Mouse (Mus musculus) neutrophil, adult 5-6 weeks (primary cell): ENCODE results near the gene Tecr. TPM values are rescaled to one million over a fixed set of nuclear protein-coding genes. Genes with fewer than 3 reads are reported as not detected.
A peak's percentile ranks its signal among the peaks of the same experiment; 100 is the strongest.
"Not testable (repeated sequence)": the region's sequence is repeated elsewhere in the genome, so short reads cannot be mapped to it uniquely, and the experiment has no call there.

Experiments used
- ATAC-seq: fragments of 151-379, 151-347 bp; 2 replicates; pipeline ENCODE4 v1.8.0; 2017; ENCODE audit warnings: mild to moderate bottlenecking, moderate TSS enrichment; ENCODE audit not compliant: insufficient number of reproducible peaks, poor library complexity, low FRiP score, severe bottlenecking; ENCODE audit errors: extremely low read depth
- total RNA-seq: library from RNA; stranded (forward); fragments of 200-1000 nt; gene quantifications from 2 replicates; pipeline ENCODE4 v1.2.3, GENCODE M21; 2017

Gene Tecr
- total RNA-seq, 1 experiment from 2014 or later = 114 TPM

GRCm38 (mm10) chr8:83621691-83622388, 14.1 kb upstream of the Tecr start:
- ATAC-seq = no peak

GRCm38 (mm10) chr8:83619568-83620285, 12.0 kb upstream of the Tecr start:
- no peak for ATAC-seq

GRCm38 (mm10) chr8:83618566-83618965, 10.8 kb upstream of the Tecr start:
- ATAC-seq = no peak

- ATAC-seq = no peak
Measured at GRCm38 (mm10) chr8:83617111-83617510, 9.3 kb upstream of the Tecr start.

- no peak for ATAC-seq
Measured at GRCm38 (mm10) chr8:83616625-83617024, 8.9 kb upstream of the Tecr start.

- no peak for ATAC-seq
Measured at GRCm38 (mm10) chr8:83613695-83614094, 5.9 kb upstream of the Tecr start.

- ATAC-seq = no peak
Measured at GRCm38 (mm10) chr8:83611921-83612320, 4.2 kb upstream of the Tecr start.

GRCm38 (mm10) chr8:83609547-83610180, 1.9 kb upstream of the Tecr start:
- no peak for ATAC-seq

GRCm38 (mm10) chr8:83609086-83609485, 1.3 kb upstream of the Tecr start:
- no peak for ATAC-seq

- peak; percentile 15; the same call in 1 of the 2 replicates for ATAC-seq
Measured at GRCm38 (mm10) chr8:83608398-83608829, 643 bp upstream of the Tecr start.

- ATAC-seq = no peak
Measured at GRCm38 (mm10) chr8:83602650-83603029, 5.1 kb downstream of the Tecr start.

GRCm38 (mm10) chr8:83599814-83600213, 8.0 kb downstream of the Tecr start:
- no peak for ATAC-seq

GRCm38 (mm10) chr8:83598146-83598545, 9.6 kb downstream of the Tecr start:
- ATAC-seq = no peak

GRCm38 (mm10) chr8:83596369-83596768, 11.4 kb downstream of the Tecr start:
- ATAC-seq = peak; percentile 31; the same call in 1 of the 2 replicates

- not testable (repeated sequence) for ATAC-seq
Measured at GRCm38 (mm10) chr8:83595050-83595345, 12.8 kb downstream of the Tecr start.

GRCm38 (mm10) chr8:83594167-83595049, 13.4 kb downstream of the Tecr start:
- ATAC-seq = peak; percentile 89

GRCm38 (mm10) chr8:83593325-83594166, 14.2 kb downstream of the Tecr start:
- ATAC-seq = no peak

- ATAC-seq = no peak
Measured at GRCm38 (mm10) chr8:83592682-83593081, 15.1 kb downstream of the Tecr start.
